Mouse (Mus musculus): Measurements from ENCODE around the gene Dapp1. TPM values are rescaled to one million over a fixed set of nuclear protein-coding genes. Genes with fewer than 3 reads are reported as not detected.

Dapp1 gene
- polyA plus RNA-seq, 1 experiment from 2014 or later = 10.3 TPM

GRCm38 (mm10) chr3:138022003-138022402 is 40.7 kb upstream of the Dapp1 start:
- no peaks in the 10 kb centered on the region for H3K36me3 ChIP-seq (replicated peaks; ENCODE audit: insufficient read depth, low read length)
- no peaks in the 10 kb centered on the region for H3K4me1 ChIP-seq (ENCODE audit: insufficient read depth)
- H3K9me3 ChIP-seq (ENCODE audit: low read length) = no peaks in the 10 kb centered on the region
- no peak overlapping the region for H3K27ac ChIP-seq (ENCODE audit: low read depth)
- H3K27me3 ChIP-seq (ENCODE audit: insufficient read depth, low read length) = no peaks in the 10 kb centered on the region
- no peak overlapping the region for H3K9ac ChIP-seq (replicated peaks)
- WGBS (ENCODE audit: insufficient replicate concordance) = 67% methylated on average over 4 of the region's 4 CpGs
- ATAC-seq = no peak
- TF ChIP-seq CTCF (IDR thresholded peaks at IDR 0.05; ENCODE audit: low read depth) = no peak
- no peak for TF ChIP-seq EP300 (IDR thresholded peaks at IDR 0.05; ENCODE audit: low read depth)
- H3K4me2 ChIP-seq (ENCODE audit: low read depth, low read length) = no peak overlapping the region
- no peak for DNase-seq
- no peak overlapping the region for H3K4me3 ChIP-seq (ENCODE audit: low read depth, low read length)

GRCm38 (mm10) chr3:138016810-138017209 is 35.5 kb upstream of the Dapp1 start:
- no peak overlapping the region for H3K4me2 ChIP-seq (ENCODE audit: low read depth, low read length)
- H3K36me3 ChIP-seq (replicated peaks; ENCODE audit: insufficient read depth, low read length) = no peaks in the 10 kb centered on the region
- H3K9ac ChIP-seq (replicated peaks) = no peak overlapping the region
- peaks cover 2% of the 10 kb centered on the region; the same call in 1 of the 2 replicates for H3K4me1 ChIP-seq (ENCODE audit: insufficient read depth)
- no peak for TF ChIP-seq EP300 (IDR thresholded peaks at IDR 0.05; ENCODE audit: low read depth)
- TF ChIP-seq CTCF (IDR thresholded peaks at IDR 0.05; ENCODE audit: low read depth) = no peak
- H3K4me3 ChIP-seq (ENCODE audit: low read depth, low read length) = no peak overlapping the region
- 84% methylated on average over 12 of the region's 12 CpGs for WGBS (ENCODE audit: insufficient replicate concordance)
- H3K9me3 ChIP-seq (ENCODE audit: low read length) = no peaks in the 10 kb centered on the region
- H3K27me3 ChIP-seq (ENCODE audit: insufficient read depth, low read length) = no peaks in the 10 kb centered on the region
- DNase-seq (no peak), ATAC-seq (no peak)
- H3K27ac ChIP-seq (ENCODE audit: low read depth) = no peak overlapping the region

GRCm38 (mm10) chr3:138014725-138015124 is 33.4 kb upstream of the Dapp1 start:
- Histone ChIP-seq H3K4me1 (ENCODE audit: insufficient read depth) (peaks cover 2% of the 10 kb centered on the region; the same call in 1 of the 2 replicates), H3K27me3 (ENCODE audit: insufficient read depth, low read length) (no peaks in the 10 kb centered on the region), H3K9me3 (ENCODE audit: low read length) (no peaks in the 10 kb centered on the region), H3K4me2 (ENCODE audit: low read depth, low read length) (no peak overlapping the region), H3K4me3 (ENCODE audit: low read depth, low read length) (no peak overlapping the region), H3K36me3 (replicated peaks; ENCODE audit: insufficient read depth, low read length) (no peaks in the 10 kb centered on the region), H3K9ac (replicated peaks) (no peak overlapping the region), H3K27ac (ENCODE audit: low read depth) (no peak overlapping the region)
- no peak for DNase-seq
- no peak for TF ChIP-seq CTCF (IDR thresholded peaks at IDR 0.05; ENCODE audit: low read depth)
- no peak for TF ChIP-seq EP300 (IDR thresholded peaks at IDR 0.05; ENCODE audit: low read depth)
- ATAC-seq = no peak
- 43% methylated on average over 2 of the region's 2 CpGs for WGBS (ENCODE audit: insufficient replicate concordance)

- WGBS (ENCODE audit: insufficient replicate concordance) = 32% methylated on average over 4 of the region's 4 CpGs
- peak overlapping the region; percentile 50 for H3K4me2 ChIP-seq (ENCODE audit: low read depth, low read length)
- no peak for DNase-seq
- TF ChIP-seq EP300 (IDR thresholded peaks at IDR 0.05; ENCODE audit: low read depth) = no peak
- peaks cover 2% of the 10 kb centered on the region; the same call in 1 of the 2 replicates for H3K4me1 ChIP-seq (ENCODE audit: insufficient read depth)
- no peak for ATAC-seq
- H3K36me3 ChIP-seq (replicated peaks; ENCODE audit: insufficient read depth, low read length) = no peaks in the 10 kb centered on the region
- no peaks in the 10 kb centered on the region for H3K9me3 ChIP-seq (ENCODE audit: low read length)
- H3K27ac ChIP-seq (ENCODE audit: low read depth) = no peak overlapping the region
- H3K4me3 ChIP-seq (ENCODE audit: low read depth, low read length) = peak overlapping the region; percentile 34
- H3K27me3 ChIP-seq (ENCODE audit: insufficient read depth, low read length) = no peaks in the 10 kb centered on the region
- no peak overlapping the region for H3K9ac ChIP-seq (replicated peaks)
Measured at GRCm38 (mm10) chr3:138012351-138012750, 31.0 kb upstream of the Dapp1 start.

GRCm38 (mm10) chr3:138008152-138008551 is 26.8 kb upstream of the Dapp1 start:
- H3K4me2 ChIP-seq (ENCODE audit: low read depth, low read length) = no peak overlapping the region
- H3K27me3 ChIP-seq (ENCODE audit: insufficient read depth, low read length) = no peaks in the 10 kb centered on the region
- ATAC-seq = no peak
- H3K27ac ChIP-seq (ENCODE audit: low read depth) = no peak overlapping the region
- peaks cover 2% of the 10 kb centered on the region; the same call in 1 of the 2 replicates for H3K4me1 ChIP-seq (ENCODE audit: insufficient read depth)
- H3K9ac ChIP-seq (replicated peaks) = no peak overlapping the region
- no peak for DNase-seq
- no peak for TF ChIP-seq CTCF (IDR thresholded peaks at IDR 0.05; ENCODE audit: low read depth)
- TF ChIP-seq EP300 (IDR thresholded peaks at IDR 0.05; ENCODE audit: low read depth) = no peak
- H3K4me3 ChIP-seq (ENCODE audit: low read depth, low read length) = no peak overlapping the region
- 60% methylated on average over 6 of the region's 6 CpGs for WGBS (ENCODE audit: insufficient replicate concordance)
- H3K9me3 ChIP-seq (ENCODE audit: low read length) = peaks cover 6% of the 10 kb centered on the region; the same call in 1 of the 2 replicates
- no peaks in the 10 kb centered on the region for H3K36me3 ChIP-seq (replicated peaks; ENCODE audit: insufficient read depth, low read length)

- H3K4me3 ChIP-seq (ENCODE audit: low read depth, low read length) = no peak overlapping the region
Measured at GRCm38 (mm10) chr3:138006896-138007295, 25.6 kb upstream of the Dapp1 start.

GRCm38 (mm10) chr3:138003264-138003663 is 21.9 kb upstream of the Dapp1 start:
- H3K9ac ChIP-seq (replicated peaks) = no peak overlapping the region
- no peak overlapping the region for H3K4me3 ChIP-seq (ENCODE audit: low read depth, low read length)
- peaks cover 6% of the 10 kb centered on the region; the same call in 1 of the 2 replicates for H3K9me3 ChIP-seq (ENCODE audit: low read length)
- no peak for TF ChIP-seq CTCF (IDR thresholded peaks at IDR 0.05; ENCODE audit: low read depth)
- TF ChIP-seq EP300 (IDR thresholded peaks at IDR 0.05; ENCODE audit: low read depth) = no peak
- H3K36me3 ChIP-seq (replicated peaks; ENCODE audit: insufficient read depth, low read length) = no peaks in the 10 kb centered on the region
- DNase-seq = no peak
- H3K4me1 ChIP-seq (ENCODE audit: insufficient read depth) = peaks cover 12% of the 10 kb centered on the region
- H3K4me2 ChIP-seq (ENCODE audit: low read depth, low read length) = no peak overlapping the region
- 77% methylated on average over 7 of the region's 7 CpGs for WGBS (ENCODE audit: insufficient replicate concordance)
- H3K27ac ChIP-seq (ENCODE audit: low read depth) = no peak overlapping the region
- H3K27me3 ChIP-seq (ENCODE audit: insufficient read depth, low read length) = no peaks in the 10 kb centered on the region
- no peak for ATAC-seq

More at GRCm38 (mm10) chr3:138006896-138007295, 25.6 kb upstream of the Dapp1 start:
- Histone ChIP-seq H3K9ac (replicated peaks) (no peak overlapping the region), H3K27me3 (ENCODE audit: insufficient read depth, low read length) (no peaks in the 10 kb centered on the region), H3K9me3 (ENCODE audit: low read length) (peaks cover 6% of the 10 kb centered on the region; the same call in 1 of the 2 replicates), H3K4me2 (ENCODE audit: low read depth, low read length) (no peak overlapping the region), H3K4me1 (ENCODE audit: insufficient read depth) (peaks cover 3% of the 10 kb centered on the region; the same call in 1 of the 2 replicates), H3K36me3 (replicated peaks; ENCODE audit: insufficient read depth, low read length) (no peaks in the 10 kb centered on the region), H3K27ac (ENCODE audit: low read depth) (no peak overlapping the region)
- ATAC-seq (no peak), DNase-seq (no peak)
- TF ChIP-seq CTCF (IDR thresholded peaks at IDR 0.05; ENCODE audit: low read depth) (no peak), EP300 (IDR thresholded peaks at IDR 0.05; ENCODE audit: low read depth) (no peak)
- WGBS (ENCODE audit: insufficient replicate concordance) = 51% methylated on average over 3 of the region's 3 CpGs

Measured in liver, postnatal 0 days (tissue).